Mouse (Mus musculus): ENCODE data around the gene Gorasp1.

Gorasp1 gene

GRCm38 (mm10) chr9:119937005-119937773 is at the start of gene Gorasp1, which contains the start of gene Ttc21a:
Gene Gorasp1, minus strand, starts transcription at chr9:119937565.
Gene Ttc21a, plus strand, starts transcription at chr9:119937606.
- under 1% methylated on average over 40 of the region's 40 CpGs for WGBS

GRCm38 (mm10) chr9:119985881-119986574 is 48.7 kb upstream of the Gorasp1 start:
- 86% methylated on average over 10 of the region's 10 CpGs for WGBS

DNA sequence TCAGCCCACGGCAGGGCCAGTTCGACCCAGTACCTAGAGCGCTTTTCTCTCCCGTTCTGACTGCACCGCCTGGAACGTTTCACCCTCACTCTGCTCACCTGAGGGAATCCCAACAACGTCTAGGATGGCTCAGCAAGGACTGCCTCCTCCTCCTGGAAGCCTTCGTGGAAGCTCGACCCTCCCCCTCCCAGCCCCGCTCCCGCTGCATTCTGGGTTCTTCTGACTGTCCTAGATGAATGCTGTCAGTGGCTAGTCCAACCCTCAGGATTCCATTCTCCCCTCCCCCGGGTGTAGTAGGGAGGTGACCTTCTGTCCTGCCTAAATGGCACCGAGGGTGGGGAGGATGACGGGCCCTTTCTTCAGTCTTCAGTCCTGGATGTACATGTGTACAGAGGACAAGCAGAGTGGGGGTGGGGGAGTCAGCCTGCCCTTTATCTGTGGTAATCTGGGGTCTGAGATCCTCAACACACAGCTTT is 47.2 kb upstream of the Gorasp1 start, which contains the start of gene Csrnp1:
TSS of gene Csrnp1 (minus strand) at position 123 of the 476 bp plus-strand sequence.
- 38% methylated on average over 14 of the region's 14 CpGs for WGBS

DNA sequence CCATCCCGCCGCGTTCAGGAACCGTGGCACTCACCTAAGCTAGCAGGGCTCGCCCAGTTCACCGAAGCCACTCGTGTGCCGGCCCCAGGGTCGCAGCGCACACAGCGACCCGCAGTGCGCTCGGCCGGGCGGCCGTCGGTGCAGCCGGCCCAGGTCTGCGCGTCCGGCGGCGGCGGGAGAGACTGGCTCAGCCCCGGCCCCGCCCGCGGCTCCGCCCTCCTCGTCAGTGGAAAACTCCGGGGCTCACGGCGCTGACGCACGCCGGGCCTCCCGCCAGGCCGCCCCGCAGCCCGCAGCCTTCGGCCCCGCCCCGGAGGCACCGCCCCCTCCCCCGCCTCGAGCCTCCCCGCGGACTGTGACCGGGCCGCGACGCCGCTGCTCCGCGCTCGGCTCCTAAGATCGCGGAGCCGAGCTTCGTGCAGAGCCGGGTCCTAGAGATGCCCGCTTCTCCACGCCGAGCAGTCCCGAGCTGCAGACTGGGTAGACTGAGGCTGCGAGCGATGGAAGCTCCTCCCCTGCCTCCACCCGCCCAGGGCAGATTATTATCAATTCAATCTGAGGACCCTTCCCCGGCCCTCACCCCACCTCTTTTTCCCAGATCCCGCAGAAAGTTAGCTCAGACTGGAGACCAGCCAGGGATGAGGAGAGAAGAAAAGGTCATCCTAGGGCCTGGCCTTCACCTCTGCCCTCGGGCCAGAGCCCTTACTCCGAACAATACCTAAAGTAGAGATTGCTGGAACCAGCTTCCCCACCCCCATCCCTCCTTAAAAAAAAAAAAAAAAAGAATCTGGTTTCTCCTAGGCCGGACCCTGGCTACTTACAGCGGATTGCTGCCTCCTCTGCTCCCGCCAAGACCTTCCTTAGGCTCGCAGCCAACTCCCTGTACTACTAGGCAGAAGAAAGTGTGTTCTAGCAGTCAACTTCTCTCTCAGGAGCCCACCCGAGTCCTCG is 46.5 kb upstream of the Gorasp1 start:
- 3% methylated on average over 65 of the region's 79 CpGs for WGBS

DNA sequence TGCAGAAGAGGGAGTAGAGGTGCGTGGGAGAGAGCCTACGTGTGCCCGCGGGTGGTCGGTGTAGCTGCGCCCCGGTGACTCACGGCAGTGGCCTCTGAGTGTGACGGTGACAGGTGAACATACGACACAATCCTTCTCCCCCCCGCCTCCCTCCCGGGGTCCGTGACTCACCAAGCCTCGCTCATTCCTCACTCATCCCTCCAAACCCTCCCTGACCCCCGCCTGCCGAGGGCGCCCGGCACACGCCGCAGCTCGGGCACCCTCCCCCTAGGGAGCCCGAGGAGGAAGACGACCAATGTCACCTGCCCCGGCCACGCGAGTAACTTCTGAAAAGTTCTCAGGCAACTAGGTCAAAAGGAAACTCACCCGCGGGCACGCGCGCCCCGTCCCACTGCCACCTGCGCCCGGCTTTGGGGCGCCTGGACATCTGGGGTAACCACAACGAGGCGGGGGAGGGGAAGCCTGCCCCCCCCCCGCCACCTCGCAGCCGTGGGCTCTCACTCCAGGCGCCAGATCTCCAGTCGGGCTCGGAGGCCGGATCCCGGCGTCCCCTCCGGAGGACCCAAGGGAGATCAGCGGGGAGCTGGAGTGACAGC is 45.7 kb upstream of the Gorasp1 start:
- under 1% methylated on average over 48 of the region's 48 CpGs for WGBS

GRCm38 (mm10) chr9:119982241-119982811 is 45.0 kb upstream of the Gorasp1 start:
- 4% methylated on average over 11 of the region's 11 CpGs for WGBS

- WGBS, result 3% methylated on average over 16 of the region's 16 CpGs
These were observed 44.1 kb upstream of the Gorasp1 start for GRCm38 (mm10) chr9:119981183-119982179.

DNA sequence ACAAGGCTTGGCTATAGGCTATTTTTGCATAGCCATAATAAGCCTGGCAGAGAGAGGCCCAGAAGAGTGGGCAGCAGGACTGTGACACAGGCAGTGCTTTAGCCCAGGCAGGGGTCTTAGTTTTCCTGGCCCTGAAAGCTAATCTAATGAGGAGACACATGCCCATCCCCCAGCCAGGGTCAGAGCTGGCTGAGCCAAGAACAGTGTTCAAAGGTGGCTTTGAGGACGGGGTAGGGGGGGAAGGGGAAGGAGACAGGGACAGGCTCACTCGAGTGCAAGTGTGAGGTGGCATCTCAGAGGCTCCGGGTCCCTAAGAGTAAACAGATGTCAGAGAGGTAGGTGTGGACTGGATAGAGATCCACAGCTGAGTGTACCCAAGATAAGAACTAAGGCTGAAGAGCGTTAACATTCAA is 43.4 kb upstream of the Gorasp1 start:
- 7% methylated on average over 4 of the region's 4 CpGs for WGBS

- 40% methylated on average over 2 of the region's 2 CpGs for WGBS
These were observed 42.4 kb upstream of the Gorasp1 start for GRCm38 (mm10) chr9:119979749-119980148.

GRCm38 (mm10) chr9:119978811-119979441 is 41.6 kb upstream of the Gorasp1 start:
- WGBS, result 58% methylated on average over 6 of the region's 6 CpGs

DNA sequence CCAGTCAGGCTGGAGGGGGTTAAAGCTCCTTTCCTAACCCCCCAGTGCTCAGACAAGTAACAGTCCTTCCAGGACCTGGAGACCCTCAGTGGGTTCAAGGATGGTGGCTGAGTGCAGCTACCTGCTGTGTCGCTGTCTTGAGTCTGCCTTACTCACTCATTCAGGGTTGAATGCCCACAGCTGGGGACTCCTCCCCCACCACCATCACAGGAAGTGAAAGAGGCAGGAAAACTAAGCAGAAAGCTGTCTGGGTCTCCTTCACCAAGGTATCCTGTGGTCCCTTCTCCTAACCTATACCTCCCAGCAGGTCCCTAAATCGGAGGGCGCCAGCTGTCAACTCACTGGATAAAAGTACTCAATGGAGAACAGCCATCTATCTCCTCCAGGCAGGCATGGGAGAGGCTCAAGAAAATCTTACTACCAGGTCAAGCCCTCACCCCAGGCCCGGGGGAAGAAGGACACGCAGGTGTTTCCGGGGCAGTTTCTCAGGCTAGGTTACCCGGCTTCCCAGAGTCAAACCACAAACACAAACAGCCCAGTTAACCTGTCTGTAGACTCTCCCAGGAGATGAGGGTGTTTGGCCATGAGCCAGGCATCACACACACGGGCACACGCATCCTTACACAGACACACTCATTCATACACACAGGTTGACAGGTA is 40.9 kb upstream of the Gorasp1 start:
- 52% methylated on average over 9 of the region's 9 CpGs for WGBS

- WGBS, result 23% methylated on average over 5 of the region's 5 CpGs
These were observed 40.2 kb upstream of the Gorasp1 start for GRCm38 (mm10) chr9:119977557-119978060.

- WGBS, result 48% methylated on average over 17 of the region's 17 CpGs
These were observed 39.6 kb upstream of the Gorasp1 start for GRCm38 (mm10) chr9:119976704-119977556.

DNA sequence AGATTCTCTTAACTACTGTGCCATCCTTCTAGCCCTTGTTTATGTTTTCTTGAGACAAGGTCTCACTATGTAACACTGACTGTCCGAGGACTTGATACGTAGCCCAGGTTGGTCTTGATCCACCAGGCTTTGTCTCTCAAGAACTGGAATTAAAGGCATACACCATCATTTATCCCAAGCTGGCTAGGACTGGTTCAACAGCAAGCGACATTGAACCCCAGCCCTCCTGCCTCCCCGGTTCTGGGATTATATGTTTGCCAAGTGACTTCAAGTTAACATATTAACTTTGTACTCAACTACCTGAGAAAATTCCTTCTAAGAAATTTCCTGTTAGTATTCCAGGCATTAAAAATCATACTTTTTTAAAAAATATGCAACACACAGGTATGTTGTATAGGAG is 37.9 kb upstream of the Gorasp1 start:
- 97% methylated on average over 4 of the region's 4 CpGs for WGBS

GRCm38 (mm10) chr9:119974609-119975008 is 37.2 kb upstream of the Gorasp1 start:
- 80% methylated on average over 5 of the region's 5 CpGs for WGBS

GRCm38 (mm10) chr9:119973869-119974520 is 36.6 kb upstream of the Gorasp1 start:
- WGBS, result 93% methylated on average over 27 of the region's 27 CpGs

DNA sequence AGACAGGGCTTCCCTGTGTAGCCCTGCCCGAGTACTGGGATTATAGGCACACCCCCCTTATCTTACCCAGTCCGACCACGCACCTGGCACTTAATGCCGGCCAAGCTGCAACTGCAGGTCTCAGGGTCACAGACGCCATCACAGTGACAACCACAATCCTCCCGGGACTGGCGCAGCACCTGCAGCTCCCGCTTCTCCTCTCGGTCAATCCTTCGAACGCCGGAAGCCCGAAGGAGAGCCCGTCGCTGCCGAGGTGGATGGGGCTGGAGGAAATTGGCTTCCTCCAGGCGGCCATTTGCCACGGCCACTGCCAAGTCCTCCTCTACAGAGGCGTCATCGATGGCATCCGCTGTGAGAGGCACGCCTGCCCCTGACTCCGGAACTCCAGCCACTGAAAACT is 35.9 kb upstream of the Gorasp1 start:
- WGBS, result 91% methylated on average over 23 of the region's 23 CpGs
